Mouse (Mus musculus) embryo, embryonic 9.5 days (tissue): ENCODE results near the gene Eno4.

ENCODE experiments used
- DNase-seq: peaks from one replicate; pipeline ENCODE4 v3.0.0-alpha.2; 2017; ENCODE audit errors: extremely low spot score

Eno4 gene

DNA sequence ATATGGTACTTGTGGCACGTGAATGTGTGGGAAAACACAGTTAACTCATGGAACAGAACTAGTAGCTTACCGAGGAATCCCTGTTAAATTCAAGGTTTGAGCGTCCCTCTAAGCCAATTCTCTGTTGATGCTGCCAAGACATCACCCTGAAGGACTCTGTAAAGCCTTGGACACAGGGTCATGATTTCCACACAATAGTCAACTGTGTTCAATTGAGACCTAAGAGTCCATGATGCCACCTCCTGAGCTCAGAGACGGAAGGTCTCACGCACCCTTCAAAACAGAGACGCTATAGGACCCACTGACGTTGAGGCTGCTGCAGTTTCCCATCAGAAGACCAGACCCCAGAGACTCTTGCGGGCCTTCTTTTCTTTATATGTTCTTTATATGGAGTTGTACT is 30.9 kb downstream of the Eno4 start:
- no peak for DNase-seq

DNA sequence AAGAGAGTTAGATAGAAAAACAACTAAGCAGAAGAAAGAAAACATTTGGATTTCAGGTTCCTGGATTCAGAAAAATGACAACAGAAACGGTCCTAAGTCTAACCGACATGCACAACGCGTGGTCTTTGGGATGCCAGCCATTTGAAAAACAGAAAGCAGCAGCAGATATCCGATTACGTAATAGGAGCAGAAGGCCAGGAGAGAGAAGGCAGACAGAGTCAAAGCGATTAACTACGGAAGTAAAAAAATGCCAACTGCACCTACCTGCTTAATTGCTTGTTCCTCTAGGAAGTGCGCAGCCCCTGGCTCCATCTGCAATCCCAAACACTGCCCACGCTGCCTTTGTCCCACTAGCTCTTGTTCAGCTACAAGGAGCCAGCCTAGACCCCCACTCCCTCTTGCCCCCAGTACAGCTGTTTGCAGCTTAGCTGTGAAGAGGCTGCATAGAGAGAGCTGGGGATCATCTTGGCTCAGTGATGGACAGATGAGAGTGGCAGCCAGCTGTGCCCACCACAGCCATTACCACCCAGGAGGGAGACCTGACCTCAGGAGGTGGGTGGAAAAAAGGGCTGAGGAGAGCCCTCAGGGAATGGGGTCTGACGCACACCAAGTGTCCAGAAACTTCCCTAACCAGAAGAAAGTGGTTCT is 32.1 kb downstream of the Eno4 start:
- no peak for DNase-seq

DNA sequence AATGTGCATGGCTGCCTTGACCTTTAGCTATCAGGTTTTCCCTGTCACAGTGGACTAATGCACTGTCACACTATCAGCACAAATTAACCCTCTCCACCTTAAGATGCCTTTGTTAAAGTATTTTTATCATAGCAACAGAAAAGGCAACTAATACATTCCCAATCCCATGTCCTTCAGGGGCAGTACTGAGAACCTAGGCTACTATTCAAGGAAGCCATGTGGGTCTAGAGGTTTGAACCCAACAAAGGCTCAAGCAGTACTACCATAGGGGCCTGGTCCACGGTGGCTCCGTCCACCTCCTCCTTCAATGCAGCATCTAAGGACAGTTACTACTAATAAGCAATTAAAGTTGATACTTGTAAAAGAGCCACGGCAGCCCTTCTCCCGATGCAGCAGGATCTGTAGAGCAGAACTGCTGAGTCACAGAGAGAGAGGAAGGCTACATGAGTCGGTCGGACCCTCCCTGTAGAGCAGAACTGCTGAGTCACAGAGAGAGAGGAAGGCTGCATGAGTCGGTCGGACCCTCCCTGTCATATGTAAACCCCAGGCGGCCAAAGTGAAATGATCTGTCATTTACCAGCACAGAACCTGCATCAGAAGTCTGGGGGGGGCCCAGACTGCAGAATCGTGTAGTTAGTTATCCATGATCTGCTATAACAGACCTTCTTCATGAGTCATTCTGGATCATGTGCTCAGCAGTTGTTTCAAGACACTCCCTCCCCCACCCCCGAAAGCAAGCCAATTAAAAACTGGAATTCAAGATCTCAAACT is 35.4 kb downstream of the Eno4 start:
- no peak for DNase-seq

DNA sequence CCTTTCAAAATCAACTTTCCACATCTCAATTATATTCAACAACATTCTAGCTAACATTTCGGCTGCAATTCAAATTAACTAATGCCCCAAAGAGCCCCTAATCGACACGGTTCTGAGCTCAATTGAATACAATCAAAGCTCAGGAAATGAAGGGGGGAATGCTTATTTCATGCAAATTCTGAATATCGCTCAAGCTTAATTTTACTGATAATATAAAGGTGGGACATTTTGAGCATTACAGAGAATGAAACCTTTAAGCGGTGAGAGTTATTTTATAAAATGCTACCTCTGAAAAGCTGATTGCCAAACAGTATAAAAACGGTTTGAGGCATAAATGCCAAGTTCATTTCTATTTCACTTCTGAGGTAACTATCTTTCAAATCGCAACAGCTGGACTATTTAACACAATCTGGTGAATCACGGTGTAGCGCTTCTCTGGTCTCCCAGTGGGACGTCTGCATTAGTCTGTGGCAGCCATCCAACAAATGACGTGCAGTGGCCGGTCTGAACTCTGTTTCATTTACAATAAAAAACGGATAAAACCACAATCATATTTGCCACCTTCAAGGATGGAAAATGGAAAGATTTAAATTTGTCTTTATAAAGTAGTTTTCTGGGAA is 36.3 kb downstream of the Eno4 start:
- no peak for DNase-seq

DNA sequence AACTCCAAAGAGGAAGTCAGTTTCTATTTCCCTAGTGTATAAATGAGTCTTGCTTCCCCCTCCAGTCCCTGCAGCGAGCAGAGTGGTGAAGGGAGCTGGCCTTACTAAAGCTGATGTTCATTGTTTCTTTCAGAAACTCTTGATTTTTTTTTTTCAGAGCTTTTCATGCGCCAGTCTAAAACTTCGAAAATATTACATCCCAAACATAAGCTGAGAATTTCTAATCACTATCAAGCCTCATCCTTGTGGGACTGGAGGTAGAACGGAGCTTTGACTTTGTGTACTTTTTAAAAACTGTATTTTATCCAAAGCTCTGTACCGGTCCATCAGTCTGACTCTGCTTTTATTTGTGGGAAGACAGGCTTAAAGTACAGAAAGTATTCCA is 36.8 kb downstream of the Eno4 start:
- no peak for DNase-seq

DNA sequence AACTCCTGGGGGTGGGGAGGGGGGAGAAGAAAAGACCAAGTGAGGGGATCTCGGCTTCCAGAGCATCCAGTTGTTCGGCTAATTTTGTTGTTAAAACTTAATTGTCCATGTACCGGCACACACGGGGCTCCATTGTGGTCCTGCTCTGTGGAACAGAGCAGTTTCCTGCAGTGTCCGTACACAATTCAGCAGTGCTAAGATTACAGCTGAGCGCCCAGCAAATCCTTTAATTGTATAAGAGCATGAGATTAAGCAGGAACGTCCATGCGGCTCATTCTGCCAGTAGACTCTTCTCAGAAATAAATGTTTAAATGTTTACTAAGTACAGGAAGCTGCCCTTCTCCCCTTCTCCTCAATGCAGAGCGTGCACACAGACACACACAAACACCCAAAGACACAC is 38.3 kb downstream of the Eno4 start:
- DNase-seq, result peak; percentile 27

DNA sequence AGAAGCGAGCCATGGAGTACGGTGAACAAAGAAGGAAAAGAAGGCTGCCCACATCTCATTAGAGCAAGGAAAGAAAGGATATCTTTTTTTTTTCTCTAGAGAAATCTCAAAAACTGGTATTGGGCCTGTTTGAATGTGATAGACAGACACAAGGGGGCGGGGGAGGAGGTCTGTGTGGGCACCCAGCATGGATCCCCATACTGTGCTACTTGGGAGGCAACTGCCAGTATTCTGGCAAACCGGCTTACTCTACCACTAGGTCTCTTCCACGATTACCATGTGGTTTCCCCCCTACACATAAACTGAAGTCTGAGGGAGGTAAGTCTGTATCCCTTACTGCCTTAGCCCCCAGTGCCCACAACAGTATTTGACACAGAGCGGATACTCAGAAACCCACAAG is 59.6 kb downstream of the Eno4 start:
- no peak for DNase-seq

DNA sequence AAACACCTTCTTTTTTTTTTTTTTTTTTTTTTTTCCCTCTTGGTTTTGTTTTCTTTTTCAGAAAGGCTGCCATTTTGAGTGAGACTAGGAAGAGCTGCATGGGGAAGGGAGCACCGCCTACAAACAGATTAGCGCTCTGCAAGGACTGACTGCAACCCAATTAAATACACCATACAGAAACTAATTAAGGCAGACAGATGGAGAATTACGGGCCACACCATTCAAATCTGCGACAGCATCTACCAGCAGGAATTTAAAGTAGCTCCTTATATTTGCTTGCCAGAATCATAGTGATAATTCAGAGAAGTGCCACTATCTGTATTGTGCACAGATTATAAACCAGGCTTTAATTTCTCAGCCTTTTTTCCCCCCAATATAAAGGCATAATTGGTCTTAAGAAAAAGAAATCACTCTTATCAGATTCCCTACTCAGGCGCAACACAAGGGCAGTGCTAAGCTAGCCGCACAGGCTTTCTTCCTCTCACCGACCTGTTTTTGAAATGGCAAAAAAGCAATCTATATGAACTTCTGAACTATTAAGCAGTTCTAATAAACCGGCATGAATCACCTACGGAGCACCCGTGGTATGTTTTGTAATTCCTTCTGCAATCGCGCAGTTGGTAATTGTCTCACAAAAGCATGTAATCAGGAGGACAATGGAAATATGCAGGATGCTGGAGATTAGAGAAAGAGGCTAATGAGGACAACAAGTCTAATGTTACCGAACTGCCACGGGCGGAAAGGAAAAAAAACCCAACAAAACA is 63.5 kb downstream of the Eno4 start:
- no peak for DNase-seq

DNA sequence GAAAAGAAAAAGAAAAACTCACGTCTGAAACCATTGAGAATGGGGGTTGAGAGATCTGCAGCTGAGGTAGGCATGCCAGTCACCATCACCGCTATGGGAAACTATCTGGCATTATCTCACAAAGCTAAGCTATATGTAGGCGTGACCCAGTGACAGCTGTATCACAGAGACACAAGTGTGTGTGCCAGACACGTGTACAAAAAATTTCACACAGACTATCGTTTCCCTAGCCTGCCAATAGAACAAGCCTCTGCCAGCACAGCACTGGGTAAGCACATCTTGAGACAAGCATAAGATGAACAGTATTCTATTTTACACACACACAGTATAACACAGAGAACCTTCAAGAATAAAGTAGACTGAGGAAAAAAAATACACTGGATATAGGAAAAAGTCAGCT is 67.6 kb downstream of the Eno4 start:
- DNase-seq, result no peak
